Mouse (Mus musculus): Measurements from ENCODE around the gene Tada2a. TPM values are rescaled to one million over a fixed set of nuclear protein-coding genes. Genes with fewer than 3 reads are reported as not detected.

Gene Tada2a
- total RNA-seq (2021), result 10 to 100 TPM; 11.6 to 12.2 TPM
- long read RNA-seq, experiment 1, transcript Tada2a-201 (16 exons, 2,151 nt), result major isoform, 13 of 15 reads
- long read RNA-seq, experiment 1, partial matches to known transcripts, result 1 of 15 reads
- long read RNA-seq, experiment 1, other reads (novel, unspliced or antisense), result 0 of 15 reads
- long read RNA-seq, experiment 2, transcript Tada2a-201 (16 exons, 2,151 nt), result major isoform, 14 of 18 reads
- long read RNA-seq, experiment 2, partial matches to known transcripts, result 0 of 18 reads
- long read RNA-seq, experiment 2, other reads (novel, unspliced or antisense), result 4 of 18 reads

DNA sequence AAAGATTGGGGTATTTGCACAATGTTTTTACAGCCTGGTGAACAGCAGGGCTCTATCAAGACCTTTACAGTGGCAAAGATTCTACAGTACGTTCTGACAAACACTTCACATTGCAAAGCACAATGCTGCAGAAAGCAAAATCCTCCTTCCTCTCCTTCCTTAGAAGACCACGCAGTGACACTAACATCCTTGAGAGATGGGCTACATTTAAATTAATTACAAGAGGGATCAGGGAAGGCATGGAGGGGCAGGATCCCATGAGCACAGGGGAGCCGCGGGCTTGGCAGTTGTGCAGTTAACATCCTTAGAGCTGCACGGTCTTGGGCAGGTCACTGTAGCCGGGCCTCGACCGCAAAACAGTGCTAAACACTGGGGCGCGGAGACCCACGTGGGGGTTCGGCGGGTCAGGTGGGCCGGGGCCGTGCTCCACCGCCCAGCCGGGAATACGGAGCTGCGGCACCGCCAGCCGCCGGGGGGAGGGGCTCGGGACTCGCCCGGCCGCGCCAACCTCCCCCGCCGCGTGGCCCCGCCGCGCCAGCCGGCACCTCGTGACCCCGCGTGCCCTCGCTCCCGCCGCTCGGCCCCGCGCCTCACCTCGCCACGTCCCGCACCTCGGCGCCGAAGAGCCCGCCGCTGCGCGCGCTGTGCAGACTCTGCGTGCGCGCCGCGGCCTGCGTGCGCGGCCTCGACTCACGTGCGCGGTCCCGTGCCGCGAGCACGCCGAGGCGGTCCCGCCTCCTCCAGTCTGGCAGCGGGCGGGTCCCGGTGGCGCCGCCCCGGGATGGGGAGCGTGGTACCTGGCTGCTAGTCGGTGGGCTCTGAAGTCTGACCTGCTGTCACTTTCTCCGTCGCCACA is at the start of gene Tada2a, which contains the start of gene Acaca:
Gene Tada2a, minus strand, starts transcription at position 658 of the 856 bp plus-strand sequence.
Gene Acaca, plus strand, starts transcription at position 730 of the 856 bp plus-strand sequence.
- Histone ChIP-seq H3K27ac (peak within 1 kb of the TSS; percentile 89), H3K4me3 (peak within 1 kb of the TSS; percentile 95)
- intact Hi-C loops (cut with DNase I), result loop anchor here (5.0 kb wide), 1 partner anchor 62 kb away; the partner anchor contains the start of gene Dusp14
- TF ChIP-seq CTCF (IDR thresholded peaks at IDR 0.05), result 0 out of 2 replicates have a peak, but pooled peaks have one; percentile 2
- peak; percentile 86 for DNase-seq

DNA sequence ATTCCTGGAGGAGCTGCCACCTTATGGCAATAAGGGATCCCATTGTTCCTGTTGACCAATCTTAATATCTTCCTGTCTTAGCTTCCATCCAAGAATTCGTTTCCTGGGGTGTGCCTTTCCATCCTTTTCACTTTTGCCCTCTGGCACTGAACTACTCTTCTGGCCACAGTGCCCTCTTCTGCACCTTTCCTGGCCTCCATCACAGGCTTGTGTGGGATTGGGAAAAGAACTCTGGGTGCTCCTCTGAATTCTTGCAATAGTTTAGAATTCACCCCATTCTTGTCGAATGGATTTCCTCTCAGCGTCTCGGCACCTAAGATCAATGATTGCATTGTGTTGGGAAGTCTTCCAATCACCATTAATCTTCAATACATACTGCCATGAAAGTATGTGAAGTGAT is 49.2 kb upstream of the Tada2a start:
- intact Hi-C loops (cut with DNase I), result loop anchor here (5.0 kb wide), 1 partner anchor 46 kb away; no protein-coding TSS in a partner anchor
- Histone ChIP-seq H3K4me3 (peak overlapping the region; percentile 84), H3K27ac (peak overlapping the region; percentile 93)
- DNase-seq, result no peak
- no peak for TF ChIP-seq CTCF (IDR thresholded peaks at IDR 0.05)

DNA sequence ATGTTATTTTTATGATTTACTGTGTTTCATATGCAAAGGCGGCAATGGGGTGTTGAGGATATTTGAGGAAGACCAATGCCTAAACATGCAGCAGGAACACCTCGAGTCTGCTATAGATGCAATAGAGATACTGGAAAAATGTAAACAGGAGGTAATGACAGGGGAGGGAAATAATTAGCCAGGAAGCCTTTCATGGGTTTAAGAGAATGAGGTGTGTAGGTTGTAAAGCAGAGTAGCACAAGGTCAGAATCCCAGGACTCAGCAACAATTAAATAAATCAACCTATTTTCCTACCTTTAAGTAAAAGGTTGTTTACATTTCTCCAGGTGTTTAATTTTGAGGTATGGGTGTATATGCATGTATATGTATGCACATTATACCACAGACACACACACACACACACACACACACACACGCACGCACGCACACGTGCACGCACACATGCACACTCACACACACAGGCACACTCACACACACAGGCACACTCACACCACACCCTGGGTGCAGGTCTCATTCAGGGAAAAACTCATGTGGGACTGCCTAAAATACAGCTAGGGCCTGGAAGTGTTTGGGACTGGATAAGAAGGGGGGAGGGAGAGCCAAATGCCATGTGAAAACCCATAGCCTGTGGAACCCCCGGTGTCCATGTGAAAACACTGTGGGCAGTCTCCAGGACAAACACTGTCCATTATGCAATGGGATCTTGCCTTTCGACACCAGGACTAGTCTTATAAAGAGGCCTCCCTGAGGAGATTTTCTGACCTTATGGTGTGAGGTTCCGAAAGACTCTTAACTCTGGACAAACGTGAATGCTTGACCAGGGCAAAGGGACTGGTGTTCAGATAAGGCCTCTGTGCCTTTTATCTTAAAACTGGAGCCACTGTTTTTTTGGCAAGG is 43.4 kb upstream of the Tada2a start:
- H3K4me3 ChIP-seq, result no peak overlapping the region
- intact Hi-C loops (cut with DNase I), result no loop called here
- no peak overlapping the region for H3K27ac ChIP-seq

DNA sequence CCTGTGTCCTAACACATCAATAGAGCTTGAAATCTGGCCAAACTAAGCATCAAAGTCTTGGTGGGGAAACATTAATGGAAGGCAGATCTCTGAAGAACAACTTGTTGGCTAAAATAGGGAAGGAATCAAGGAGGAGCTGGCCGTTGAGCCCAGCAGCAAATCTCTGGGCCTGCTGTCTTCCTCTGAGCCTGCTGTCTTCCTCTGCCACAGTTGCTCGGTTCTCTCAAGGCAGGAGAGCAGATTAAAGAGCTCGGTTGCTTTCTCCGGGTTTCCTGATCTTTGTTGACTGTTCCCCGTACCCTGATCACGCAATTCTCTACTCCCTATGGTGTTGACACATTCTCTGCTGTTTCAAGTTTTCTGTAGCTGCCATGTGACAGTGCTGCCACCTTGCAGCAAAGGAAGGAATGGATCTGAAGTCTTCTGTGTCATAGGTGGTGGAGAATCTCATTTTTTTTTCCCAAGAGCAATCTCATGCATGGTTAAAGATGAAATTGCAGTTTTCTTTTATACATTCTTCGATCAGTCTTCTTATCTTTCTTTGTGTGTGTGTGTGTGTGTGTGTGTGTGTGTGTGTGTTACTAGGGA is 39.4 kb upstream of the Tada2a start:
- TF ChIP-seq CTCF (IDR thresholded peaks at IDR 0.05), result peak; percentile 69
- intact Hi-C loops (cut with DNase I), result no loop called here
- Histone ChIP-seq H3K27ac (peak overlapping the region; percentile 50; the same call in 1 of the 2 replicates), H3K4me3 (peak overlapping the region; percentile 38)
- DNase-seq, result peak; percentile 41

More for the DNA sequence above, 43.4 kb upstream of the Tada2a start:
- no peak for TF ChIP-seq CTCF (IDR thresholded peaks at IDR 0.05)
- DNase-seq, result no peak

DNA sequence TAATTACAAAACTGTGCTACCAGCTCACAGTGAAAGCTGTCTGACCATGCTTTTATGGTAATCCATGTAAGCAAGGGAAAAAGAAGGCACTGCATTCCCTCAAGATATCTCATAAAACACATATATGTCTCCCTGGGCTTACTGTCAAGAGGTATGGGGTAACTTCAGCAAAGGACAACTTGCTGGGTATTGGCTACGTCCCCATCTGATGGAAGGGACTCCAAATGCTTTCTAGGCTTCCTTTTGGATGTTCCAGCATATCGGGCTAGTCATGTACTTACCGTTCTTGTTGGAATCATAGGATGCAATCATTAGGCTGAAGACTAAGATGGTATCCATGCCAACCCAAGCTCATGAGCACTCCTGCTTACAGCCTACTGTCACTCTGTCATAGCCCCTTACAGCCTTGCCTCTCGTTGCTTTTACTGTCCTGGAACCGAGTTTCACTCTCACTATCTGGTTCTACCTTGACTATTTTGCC is 37.7 kb upstream of the Tada2a start, which contains the start of gene Gm11437:
Gene Gm11437, minus strand, starts transcription at position 431 of the 481 bp plus-strand sequence.
- no peak for DNase-seq
- Histone ChIP-seq H3K4me3 (no peak within 1 kb of the TSS), H3K27ac (no peak within 1 kb of the TSS)
- intact Hi-C loops (cut with DNase I), result no loop called here
- TF ChIP-seq CTCF (IDR thresholded peaks at IDR 0.05), result no peak

DNA sequence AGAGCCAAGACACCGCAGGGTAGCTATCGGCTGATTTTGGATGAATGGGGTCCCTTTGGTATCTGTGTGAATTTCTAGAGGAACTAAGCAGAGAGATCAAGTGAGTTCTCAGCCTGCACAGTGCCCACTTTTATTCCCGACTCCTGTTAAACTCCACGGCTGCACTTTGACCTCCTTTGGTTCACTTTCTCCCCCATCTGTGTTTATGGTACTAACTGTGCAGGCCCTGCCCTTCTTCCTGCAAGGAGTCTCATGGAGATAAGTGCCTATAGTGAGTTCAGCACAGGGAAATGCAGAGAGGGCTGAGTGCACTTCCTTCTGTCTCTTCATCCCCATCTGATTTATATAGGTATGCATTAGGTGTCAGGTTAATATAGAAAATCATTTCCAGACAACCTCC is 35.2 kb upstream of the Tada2a start:
- no peak for DNase-seq
- Histone ChIP-seq H3K27ac (no peak overlapping the region), H3K4me3 (no peak overlapping the region)
- no peak for TF ChIP-seq CTCF (IDR thresholded peaks at IDR 0.05)
- intact Hi-C loops (cut with DNase I), result no loop called here

DNA sequence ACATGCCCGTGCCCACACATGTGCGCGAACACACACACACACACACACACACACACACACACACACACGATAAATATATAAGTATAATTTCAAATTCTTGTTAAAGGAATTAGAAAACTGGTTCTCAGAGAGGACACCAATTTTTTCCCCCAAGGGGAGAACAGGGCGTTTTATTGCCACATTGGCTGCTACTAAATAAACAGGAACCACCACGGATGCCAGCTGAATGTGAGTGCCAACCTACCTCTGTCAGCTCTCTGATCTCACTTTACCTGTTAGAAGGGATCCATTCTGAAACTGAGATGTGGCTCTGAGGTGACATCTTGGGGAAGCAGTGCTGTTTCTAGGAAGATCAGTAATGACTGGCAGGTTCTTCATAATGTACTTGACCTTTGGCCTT is 34.7 kb upstream of the Tada2a start:
- TF ChIP-seq CTCF (IDR thresholded peaks at IDR 0.05), result no peak
- H3K27ac ChIP-seq, result no peak overlapping the region
- intact Hi-C loops (cut with DNase I), result no loop called here

DNA sequence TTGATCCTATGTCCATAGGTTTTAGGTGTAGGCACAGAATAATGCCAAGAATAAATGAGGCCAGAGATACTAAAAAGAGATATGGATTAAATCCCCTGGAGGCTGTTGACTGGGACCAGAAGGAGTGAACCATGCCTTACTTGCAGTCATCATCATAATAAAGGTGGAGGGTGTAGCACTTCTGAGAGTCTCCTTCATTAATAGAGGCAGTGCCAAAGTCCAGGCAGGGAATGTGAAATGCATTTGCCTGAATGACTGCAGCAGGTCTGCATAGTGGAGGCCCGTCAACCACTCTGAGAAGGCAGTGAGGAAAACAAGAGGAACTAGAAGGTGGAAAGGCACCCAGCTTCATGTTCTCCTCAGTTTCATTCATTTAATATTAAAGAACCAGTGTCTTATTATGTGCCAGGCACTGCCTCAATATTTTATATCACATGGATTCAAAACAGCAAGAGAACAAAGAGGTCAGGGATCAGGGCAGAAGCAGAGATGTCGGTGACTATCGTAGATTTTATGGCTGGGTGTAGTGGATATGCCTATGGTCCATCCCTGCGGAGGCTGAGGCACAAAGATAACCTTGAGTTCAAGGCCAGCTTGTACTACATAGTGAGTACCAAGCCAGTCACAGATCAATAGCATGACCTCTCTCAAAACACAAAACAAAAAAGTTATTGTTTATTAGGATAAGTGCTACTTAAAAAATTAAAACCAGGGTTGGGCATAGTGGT is 27.3 kb upstream of the Tada2a start:
- DNase-seq, result no peak
- TF ChIP-seq CTCF (IDR thresholded peaks at IDR 0.05), result no peak
- intact Hi-C loops (cut with DNase I), result no loop called here

More for the DNA sequence above, 34.7 kb upstream of the Tada2a start:
- no peak for DNase-seq
- no peak overlapping the region for H3K4me3 ChIP-seq

DNA sequence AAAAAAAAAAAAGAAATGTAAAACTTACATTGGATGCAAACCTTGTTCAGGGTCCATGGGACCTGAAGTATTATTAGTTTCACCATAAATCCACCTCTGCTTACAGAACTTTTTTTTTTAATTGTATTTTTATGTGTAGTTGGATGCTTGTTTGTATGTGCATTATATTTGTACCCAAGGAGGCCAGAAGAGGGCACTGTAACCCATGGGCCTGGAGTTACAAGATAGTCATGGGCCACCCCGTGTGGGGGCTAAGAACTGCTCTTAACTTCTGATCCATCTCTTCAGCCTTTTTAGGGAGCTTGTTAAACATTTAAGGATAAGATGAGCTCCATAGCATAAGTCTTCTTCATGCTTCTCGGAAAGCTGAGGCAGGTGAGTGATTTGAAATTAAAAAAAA is 21.5 kb upstream of the Tada2a start:
- no peak for DNase-seq
- H3K4me3 ChIP-seq, result no peak overlapping the region
- intact Hi-C loops (cut with DNase I), result no loop called here
- no peak overlapping the region for H3K27ac ChIP-seq
- TF ChIP-seq CTCF (IDR thresholded peaks at IDR 0.05), result peak; percentile 50

More for the DNA sequence above, 27.3 kb upstream of the Tada2a start:
- Histone ChIP-seq H3K27ac (no peak overlapping the region), H3K4me3 (no peak overlapping the region)

DNA sequence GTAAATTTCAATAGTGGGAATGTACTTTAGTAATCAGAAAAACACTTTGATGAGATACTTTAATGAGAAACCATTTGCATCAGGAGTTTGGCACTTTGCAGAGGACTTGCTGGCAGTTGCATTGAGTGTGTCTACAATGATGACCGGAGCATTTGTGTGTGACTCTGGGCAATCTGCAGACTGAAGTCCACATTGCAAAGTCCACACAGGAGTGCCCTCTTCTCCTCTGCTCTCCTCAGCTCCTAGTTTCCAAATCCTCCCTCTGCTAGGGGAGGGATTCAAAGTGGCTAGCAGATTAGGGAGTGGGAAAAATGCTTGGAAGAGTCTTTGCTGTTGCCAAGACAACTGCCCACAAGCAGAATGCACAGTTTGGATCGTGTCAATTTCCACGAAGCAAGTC is 16.7 kb upstream of the Tada2a start:
- no peak for TF ChIP-seq CTCF (IDR thresholded peaks at IDR 0.05)
- DNase-seq, result no peak
- no peak overlapping the region for H3K27ac ChIP-seq
- no peak overlapping the region for H3K4me3 ChIP-seq
- intact Hi-C loops (cut with DNase I), result loop anchor here (10.0 kb wide), 1 partner anchor 99 kb away; no protein-coding TSS in a partner anchor

All from gastrocnemius, adult 2 months (tissue).